Mouse (Mus musculus): ENCODE measurements at regions not wholly inside any gene's neighbourhood (a gene's known extent, or its start where the extent isn't known, plus 50 kb on each side); places are given as distances from the start of the nearest gene placed in this dataset.
A peak's percentile ranks its signal among the peaks of the same experiment; 100 is the strongest.

GRCm38 (mm10) chr5:52920251-52920650 lies 86.4 kb downstream of the Anapc4 start:
- no peak for DNase-seq

DNA sequence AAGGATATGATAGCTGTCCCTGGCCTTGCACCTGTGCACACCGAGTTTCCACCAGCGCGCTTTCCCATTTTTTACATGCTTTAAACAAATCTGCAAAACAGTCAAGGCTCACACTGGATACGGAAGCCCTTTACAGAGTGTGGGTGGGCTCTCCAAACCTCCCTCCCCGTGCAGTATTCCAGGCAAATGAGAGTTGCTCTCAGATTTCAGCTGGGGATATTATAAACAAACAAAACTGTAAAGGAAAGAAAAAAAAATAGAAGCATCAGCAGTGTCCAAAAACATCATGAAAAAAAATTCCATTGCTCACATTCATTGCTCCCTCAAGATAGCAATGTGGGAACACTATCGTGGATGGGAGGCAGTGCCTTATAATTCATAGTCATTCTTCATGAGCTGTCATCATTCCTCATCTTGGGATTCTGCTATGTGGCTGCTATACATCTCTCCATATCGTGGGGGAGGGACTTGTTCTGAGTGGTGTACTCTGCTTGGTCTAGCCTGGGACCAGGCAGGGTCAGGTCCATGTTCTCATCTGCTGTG lies 87.0 kb downstream of the Anapc4 start:
- DNase-seq, result no peak

DNA sequence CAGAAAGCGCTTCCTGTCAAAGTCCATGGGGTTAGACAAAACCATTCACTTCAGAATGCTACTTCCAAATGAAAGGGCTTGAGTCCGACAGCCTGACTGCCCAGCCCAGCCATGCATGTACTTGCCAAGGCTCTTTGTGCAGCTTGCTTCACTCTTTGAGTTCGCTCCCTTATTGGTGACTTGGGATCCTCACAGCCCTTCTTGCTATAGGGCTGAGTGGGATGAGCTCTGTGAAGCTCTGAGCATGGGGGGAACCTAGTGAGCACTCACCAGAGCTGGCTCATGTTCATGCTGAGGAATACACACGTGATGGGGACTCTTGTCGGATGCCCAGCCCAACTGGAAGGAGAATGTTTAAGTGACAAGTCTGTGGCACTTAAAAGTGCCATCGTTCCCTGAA lies 91.2 kb downstream of the Anapc4 start:
- no peak for DNase-seq

DNA sequence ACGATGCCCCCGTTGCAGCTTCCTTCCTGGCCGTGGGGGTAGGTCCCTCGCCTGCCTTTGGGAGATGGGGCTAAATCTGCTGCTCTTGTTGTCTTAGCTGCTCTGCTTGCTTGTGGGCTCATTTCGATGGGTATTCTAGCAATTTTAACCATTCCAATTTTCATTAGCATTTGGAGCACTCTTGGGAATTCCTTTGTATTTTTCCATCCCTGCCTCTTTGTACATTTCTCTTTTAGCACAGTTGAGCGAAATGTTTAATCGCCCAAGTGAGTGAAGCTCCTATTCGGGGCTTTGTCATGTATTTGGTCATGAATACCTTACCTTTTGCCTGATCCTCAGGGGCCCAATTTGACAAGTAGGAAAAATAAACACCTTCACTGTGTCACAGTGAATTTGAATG lies 95.9 kb downstream of the Anapc4 start:
- DNase-seq, result no peak

DNA sequence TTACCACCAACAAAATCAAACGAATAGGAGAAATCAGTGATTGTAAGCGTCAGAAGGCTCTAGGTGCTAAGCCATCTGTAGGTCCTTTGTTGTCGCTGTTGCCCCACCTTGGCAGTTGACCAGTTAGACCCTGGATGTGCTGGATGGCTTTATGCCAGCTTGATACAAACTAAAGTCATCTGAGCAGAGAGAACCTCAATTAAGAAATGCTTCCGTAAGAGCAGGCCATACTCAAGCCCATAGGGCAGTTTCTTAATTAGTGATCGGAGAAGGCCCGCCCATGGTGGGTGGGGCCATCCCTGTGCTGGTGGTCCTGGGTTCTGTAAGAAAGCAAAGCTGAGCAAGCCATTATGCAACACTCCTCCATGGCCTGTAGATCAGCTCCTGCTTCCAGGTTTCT lies 99.5 kb downstream of the Anapc4 start:
- DNase-seq, result no peak

DNA sequence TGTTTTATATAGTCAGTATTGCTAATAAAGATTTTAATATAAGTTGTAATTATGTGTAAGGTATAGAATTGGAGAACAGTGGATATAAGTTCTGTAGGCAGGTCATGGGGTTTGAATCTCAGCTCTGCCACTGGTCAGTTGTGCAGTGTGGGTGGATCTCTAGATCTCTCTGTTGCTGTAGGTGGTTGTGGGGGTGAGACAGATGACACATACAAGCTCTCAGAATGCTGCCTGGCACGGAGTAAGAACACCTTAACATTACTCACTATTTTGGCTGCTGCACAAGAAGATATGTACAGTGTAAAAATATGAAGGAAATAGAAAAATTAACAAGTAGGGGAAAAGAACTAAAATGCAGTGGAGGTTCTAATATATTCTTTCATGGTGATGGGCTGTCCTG lies 100.3 kb upstream of the Slc34a2 start:
- DNase-seq, result peak; percentile 34

- DNase-seq, result no peak
Observed at GRCm38 (mm10) chr5:52939994-52940393, 97.9 kb upstream of the Slc34a2 start.

DNA sequence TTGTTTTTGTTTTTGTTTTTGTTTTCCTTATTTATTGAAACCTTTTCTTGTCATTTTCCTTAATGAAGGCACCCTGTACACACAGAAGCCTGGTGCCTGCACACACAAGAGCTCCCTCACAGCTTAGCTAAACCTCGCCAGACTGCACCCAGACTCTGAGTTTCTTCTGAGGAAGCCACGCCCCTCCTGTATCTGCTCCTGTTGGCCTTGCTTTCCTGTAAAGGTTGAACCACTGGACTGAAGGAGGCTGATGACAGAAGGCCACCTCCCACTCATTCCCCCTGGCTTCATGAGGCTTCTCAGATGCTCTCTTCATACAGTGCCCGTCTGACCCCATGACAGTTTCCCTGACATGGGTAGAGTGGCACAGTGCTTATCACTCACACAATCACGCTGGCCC lies 97.2 kb upstream of the Slc34a2 start:
- DNase-seq, result no peak

GRCm38 (mm10) chr5:52953875-52954274 lies 84.0 kb upstream of the Slc34a2 start:
- no peak for DNase-seq

GRCm38 (mm10) chr5:52954713-52955112 lies 83.2 kb upstream of the Slc34a2 start:
- no peak for DNase-seq

GRCm38 (mm10) chr5:52964209-52964608 lies 73.7 kb upstream of the Slc34a2 start:
- DNase-seq, result no peak

- DNase-seq, result no peak
Observed at GRCm38 (mm10) chr5:52971811-52972210, 66.1 kb upstream of the Slc34a2 start.

- DNase-seq, result no peak
Observed at GRCm38 (mm10) chr5:52973003-52973402, 64.9 kb upstream of the Slc34a2 start.

DNA sequence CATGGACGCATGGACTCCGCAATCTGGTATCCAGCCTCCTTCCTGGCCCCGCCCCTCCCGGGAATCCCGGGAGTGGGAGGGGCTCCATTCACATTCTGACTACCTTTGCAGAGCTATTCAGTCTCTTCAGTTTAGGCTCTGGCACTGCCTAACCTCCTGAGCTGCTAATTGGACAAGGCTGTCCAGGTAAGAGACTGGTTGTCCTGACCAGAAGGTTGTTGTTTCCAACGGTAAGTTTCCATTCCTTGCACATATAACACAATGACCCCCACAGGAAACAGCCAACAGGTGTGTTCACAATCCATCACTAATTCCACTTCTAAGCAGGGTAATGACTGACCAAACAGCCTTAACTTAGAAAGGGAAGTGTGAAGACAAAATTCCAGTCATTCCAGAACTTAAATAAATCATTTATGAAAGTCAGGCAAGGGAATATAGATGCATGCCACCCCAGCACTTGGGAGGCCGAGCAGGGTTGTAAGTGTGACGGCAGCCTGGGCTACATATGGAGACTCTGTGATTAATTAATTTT lies 62.3 kb upstream of the Slc34a2 start:
- no peak for DNase-seq

- DNase-seq, result no peak
Observed at GRCm38 (mm10) chr5:52977826-52978687, 59.8 kb upstream of the Slc34a2 start.

- no peak for DNase-seq
Observed at GRCm38 (mm10) chr5:52979458-52979857, 58.4 kb upstream of the Slc34a2 start.

DNA sequence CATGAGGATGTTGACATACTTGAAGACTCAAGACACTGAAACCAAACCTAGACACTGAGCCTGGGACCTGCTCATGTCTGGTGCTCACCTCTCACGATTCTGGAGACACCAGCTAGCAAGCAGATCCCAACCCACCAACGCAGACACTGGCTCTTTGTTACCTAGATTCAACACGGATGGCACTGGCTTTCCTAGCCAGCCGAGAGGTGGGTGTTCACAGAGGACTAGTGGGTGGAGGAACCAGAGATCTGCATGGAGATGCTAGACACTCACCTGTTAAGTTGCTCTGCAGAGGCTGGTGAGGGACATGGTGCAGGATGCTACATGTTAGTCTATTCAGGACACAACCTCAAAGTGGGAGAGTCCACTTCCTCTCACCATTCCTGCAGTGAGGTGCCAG lies 55.8 kb upstream of the Slc34a2 start:
- peak; percentile 30 for DNase-seq

DNA sequence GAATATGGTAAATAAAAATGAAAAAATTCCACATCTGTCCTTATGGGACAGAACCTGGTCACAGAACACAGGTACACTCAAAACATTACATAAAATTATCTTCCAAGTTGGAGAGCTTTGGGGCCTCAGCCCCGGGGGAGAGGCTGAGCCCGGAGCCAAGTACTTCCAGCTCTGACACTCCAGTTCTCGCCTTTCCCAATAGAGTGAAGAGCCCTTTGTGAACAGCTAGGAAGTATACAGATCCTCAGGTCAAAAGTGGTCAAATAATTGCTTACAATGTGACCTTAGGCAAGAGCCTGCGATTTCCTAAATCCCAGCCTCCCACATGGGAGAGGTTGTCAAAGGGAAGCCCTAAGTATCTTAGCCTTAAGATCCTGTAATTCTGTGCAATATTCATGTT lies 55.1 kb upstream of the Slc34a2 start:
- no peak for DNase-seq

All from right cerebral cortex, postnatal 25 days (tissue).